Mouse (Mus musculus) kidney, embryonic 16.5 days (tissue): ENCODE data around the gene Wdr86. TPM values are rescaled to one million over a fixed set of nuclear protein-coding genes. Genes with fewer than 3 reads are reported as not detected.

Experiments
- ATAC-seq: fragments of 200-750 bp; cut with Nextera tagmentation; 2 replicates; pipeline ENCODE4 v1.8.0; 2017; ENCODE audit warnings: moderate TSS enrichment; ENCODE audit not compliant: low FRiP score, low TSS enrichment
- H3K27ac ChIP-seq: fragments of 300-500 bp; sonication (generic); 2 replicates; pipeline ENCODE4 v1.5.1; 2014; ENCODE audit warnings: low read length
- H3K27me3 ChIP-seq: fragments of 300-500 bp; sonication (generic); 2 replicates; pipeline ENCODE4 v1.6.1; 2014; ENCODE audit warnings: low read length, control low read depth, mixed read lengths; ENCODE audit not compliant: insufficient read depth
- H3K36me3 ChIP-seq: fragments of 300-500 bp; sonication (generic); 2 replicates; pipeline ENCODE4 v1.6.1; 2014; ENCODE audit warnings: low read length, control low read depth, mixed read lengths; ENCODE audit not compliant: insufficient read depth
- H3K4me1 ChIP-seq: fragments of 300-500 bp; sonication (generic); 2 replicates; pipeline ENCODE4 v1.6.1; 2014; ENCODE audit warnings: low read length, control low read depth, mixed read lengths; ENCODE audit not compliant: insufficient read depth
- H3K4me2 ChIP-seq: fragments of 300-500 bp; sonication (generic); replicated peaks from 2 replicates; pipeline ENCODE4 v1.6.1; 2014; ENCODE audit warnings: low read depth, low read length
- H3K4me3 ChIP-seq: fragments of 300-500 bp; sonication (generic); 2 replicates; pipeline ENCODE4 v1.5.1; 2014; ENCODE audit warnings: mild to moderate bottlenecking, low read length
- H3K9ac ChIP-seq: fragments of 300-500 bp; sonication (generic); replicated peaks from 2 replicates; pipeline ENCODE4 v1.6.1; 2014; ENCODE audit warnings: low read length
- H3K9me3 ChIP-seq: fragments of 300-500 bp; sonication (generic); 2 replicates; pipeline ENCODE4 v1.6.1; 2016; ENCODE audit warnings: low read length, control low read depth
- WGBS: fragments of 180-500 bp; shearing (Covaris S2); extraction: QIAGEN DNeasy Blood & Tissue Kit; methylation state at CpG from one replicate; pipeline ENCODE4 v1.1.7; 2014; 5-methylcytosine and 5-hydroxymethylcytosine counted together
- polyA plus RNA-seq: library from polyadenylated mRNA; unstranded; fragments of >200 nt; fragmentation: Nextera tagmentation; extraction: Ambion mirVana; gene quantifications from 2 replicates; pipeline ENCODE4 v1.2.1, GENCODE M21; 2015

The Wdr86 gene
- polyA plus RNA-seq, 1 experiment from 2014 or later, result 35.4 TPM

DNA sequence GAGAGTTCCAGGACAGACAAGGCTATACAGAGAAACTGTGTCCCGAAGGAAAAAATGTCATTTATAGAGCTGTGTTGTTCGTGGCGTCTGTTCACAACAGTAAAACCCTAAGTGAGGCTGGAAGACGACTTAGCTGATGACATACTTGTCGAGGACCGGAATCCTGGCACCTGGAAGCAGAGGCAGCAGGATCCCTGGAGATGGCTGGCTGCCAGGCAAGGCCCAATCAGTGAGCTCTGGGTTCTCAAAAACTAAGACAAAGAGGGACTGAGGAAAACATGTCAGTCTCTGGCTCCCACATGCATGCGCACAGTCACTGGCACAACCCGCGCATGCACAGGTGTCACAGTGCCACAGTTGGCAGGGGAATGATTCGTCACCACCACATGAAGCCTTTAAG lies 7.1 kb upstream of the Wdr86 start:
- Histone ChIP-seq H3K9ac (no peak overlapping the region), H3K9me3 (no peaks in the 10 kb centered on the region), H3K4me3 (no peak overlapping the region), H3K4me1 (peaks cover 19% of the 10 kb centered on the region), H3K27me3 (no peaks in the 10 kb centered on the region), H3K27ac (no peak overlapping the region), H3K4me2 (no peak overlapping the region), H3K36me3 (no peaks in the 10 kb centered on the region)
- ATAC-seq, result no peak
- 89% methylated on average over 10 of the region's 10 CpGs for WGBS

DNA sequence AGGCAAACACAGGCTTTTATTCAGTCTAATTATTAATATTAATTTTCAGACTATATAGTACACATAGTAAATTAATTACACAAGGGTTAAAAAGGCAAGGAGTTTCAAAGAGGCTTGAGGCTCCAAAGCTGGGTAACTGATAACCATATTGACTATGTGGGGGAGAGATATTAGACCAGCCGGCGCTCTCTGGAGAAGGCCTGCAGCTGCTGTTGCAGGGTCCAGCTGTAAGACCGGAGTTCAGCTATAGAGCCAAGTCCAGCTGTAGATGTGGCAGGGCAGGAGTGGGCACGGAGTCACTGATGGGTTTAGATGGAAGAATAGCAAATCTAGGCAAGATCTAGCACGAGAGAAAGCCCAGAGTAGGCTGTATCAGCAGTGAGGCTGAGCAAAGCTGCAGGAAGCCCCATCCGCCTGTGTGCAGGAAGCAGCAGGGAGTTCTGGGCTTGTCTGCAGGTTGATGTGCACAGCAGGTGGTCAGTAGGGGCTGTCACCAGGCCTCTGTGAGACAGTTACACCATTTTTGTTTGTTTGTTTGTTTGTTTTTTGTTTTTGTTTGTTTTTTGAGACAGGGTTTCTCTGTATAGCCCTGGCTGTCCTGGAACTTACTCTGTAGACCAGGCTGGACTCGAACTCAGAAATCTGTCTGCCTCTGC lies 3.4 kb upstream of the Wdr86 start:
- H3K27ac ChIP-seq, result peak overlapping the region; percentile 85
- no peaks in the 10 kb centered on the region for H3K36me3 ChIP-seq
- 0 out of 2 replicates have a peak, but pooled peaks have one; percentile 1 for ATAC-seq
- no peak overlapping the region for H3K9ac ChIP-seq
- no peaks in the 10 kb centered on the region for H3K9me3 ChIP-seq
- H3K4me1 ChIP-seq, result peaks cover 35% of the 10 kb centered on the region
- no peak overlapping the region for H3K4me2 ChIP-seq
- no peak overlapping the region for H3K4me3 ChIP-seq
- H3K27me3 ChIP-seq, result no peaks in the 10 kb centered on the region
- 52% methylated on average over 7 of the region's 7 CpGs for WGBS

DNA sequence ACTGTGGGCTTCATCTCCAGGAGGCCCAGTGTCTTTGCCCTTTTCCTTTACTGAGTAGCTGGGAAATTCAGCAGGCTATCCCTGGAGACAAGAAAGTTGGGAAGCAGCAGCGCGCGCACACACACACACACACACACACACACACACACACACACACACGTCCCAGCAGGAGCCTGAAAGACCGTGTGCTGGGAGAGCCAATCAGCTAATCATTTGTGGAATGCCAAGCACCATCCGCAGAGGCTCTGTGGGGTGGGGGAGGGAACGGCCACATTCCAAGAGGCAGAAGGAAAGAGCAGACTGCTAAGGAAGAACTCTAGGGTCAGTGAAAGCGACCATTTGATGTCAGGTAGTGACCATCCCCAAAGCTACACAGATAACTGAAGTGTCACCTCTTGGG lies 2.6 kb upstream of the Wdr86 start:
- 0 out of 2 replicates have a peak overlapping the region, but pooled peaks have one; percentile 16 for H3K4me2 ChIP-seq
- H3K27me3 ChIP-seq, result no peaks in the 10 kb centered on the region
- no peaks in the 10 kb centered on the region for H3K36me3 ChIP-seq
- H3K4me3 ChIP-seq, result no peak overlapping the region
- WGBS, result 7% methylated on average over 8 of the region's 8 CpGs
- H3K9me3 ChIP-seq, result no peaks in the 10 kb centered on the region
- H3K4me1 ChIP-seq, result peaks cover 39% of the 10 kb centered on the region
- ATAC-seq, result peak; percentile 77
- H3K27ac ChIP-seq, result peak overlapping the region; percentile 85
- peak overlapping the region; percentile 15; the same call in 1 of the 2 replicates for H3K9ac ChIP-seq

DNA sequence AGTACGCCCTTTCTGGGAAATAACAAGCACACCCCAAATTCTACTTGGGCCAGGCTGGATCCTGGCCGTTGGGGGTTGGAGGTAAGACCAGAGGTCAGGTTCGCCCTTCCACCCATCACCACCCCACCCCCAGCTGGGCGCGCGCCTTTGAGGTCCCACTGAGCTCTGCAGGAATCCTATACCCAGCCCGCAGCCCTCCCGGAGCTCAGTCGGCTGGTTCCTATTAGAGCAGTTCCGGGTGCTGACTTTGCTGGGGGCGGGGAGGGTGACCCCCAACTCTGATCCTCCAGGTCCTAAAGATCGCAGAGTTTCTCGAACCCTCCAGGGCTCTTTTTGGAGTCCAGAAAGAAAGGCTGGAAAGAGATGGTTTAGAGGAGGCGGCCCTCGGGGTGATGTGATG lies 459 bp upstream of the Wdr86 start:
- 1% methylated on average over 15 of the region's 15 CpGs for WGBS
- peak overlapping the region; percentile 88 for H3K4me2 ChIP-seq
- H3K9me3 ChIP-seq, result no peaks in the 10 kb centered on the region
- peak overlapping the region; percentile 76 for H3K27ac ChIP-seq
- H3K27me3 ChIP-seq, result no peaks in the 10 kb centered on the region
- peak; percentile 28; the same call in 1 of the 2 replicates for ATAC-seq
- H3K9ac ChIP-seq, result peak overlapping the region; percentile 90
- H3K4me1 ChIP-seq, result peaks cover 46% of the 10 kb centered on the region
- no peaks in the 10 kb centered on the region for H3K36me3 ChIP-seq
- H3K4me3 ChIP-seq, result peak overlapping the region; percentile 72

DNA sequence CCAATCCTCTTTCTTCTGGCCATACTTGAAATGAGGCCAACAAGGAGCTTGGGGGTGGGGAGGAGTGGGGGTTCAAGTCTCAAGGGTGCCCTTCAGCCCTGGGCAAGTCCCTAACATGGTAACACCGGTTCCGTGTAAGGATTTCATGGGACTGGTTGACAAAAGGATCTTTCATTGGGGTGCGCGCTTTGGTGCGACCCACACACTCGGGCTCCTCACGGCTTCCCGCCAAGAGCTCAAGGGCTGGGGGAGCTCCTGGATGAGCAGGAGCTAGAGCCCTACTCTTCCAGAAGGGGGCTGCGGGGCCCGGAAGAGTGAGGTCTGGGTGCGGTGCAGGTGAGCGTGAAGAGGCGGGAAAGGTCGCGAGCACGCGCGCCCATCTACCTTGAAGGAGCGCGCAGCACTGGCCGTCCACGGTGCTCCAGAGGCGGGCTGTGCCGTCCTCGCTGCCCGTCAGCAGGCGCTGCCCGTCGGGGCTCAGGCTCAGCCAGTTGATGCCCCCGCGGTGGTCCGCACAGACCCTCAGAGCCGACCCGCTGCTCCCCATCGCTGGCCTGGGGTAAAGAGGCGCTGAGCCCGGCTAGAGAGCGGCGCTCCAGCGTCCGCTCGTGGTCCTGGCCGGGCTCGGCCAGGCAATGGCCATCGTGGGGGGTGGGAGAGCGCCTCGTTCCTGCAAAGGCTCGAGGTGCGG lies 585 bp downstream of the Wdr86 start:
- Histone ChIP-seq H3K27ac (peak overlapping the region; percentile 76), H3K9ac (peak overlapping the region; percentile 90), H3K36me3 (no peaks in the 10 kb centered on the region), H3K4me3 (peak overlapping the region; percentile 72), H3K27me3 (no peaks in the 10 kb centered on the region), H3K4me2 (peak overlapping the region; percentile 88), H3K9me3 (no peaks in the 10 kb centered on the region), H3K4me1 (peaks cover 53% of the 10 kb centered on the region)
- peak; percentile 20 for ATAC-seq
- WGBS, result 1% methylated on average over 45 of the region's 49 CpGs

DNA sequence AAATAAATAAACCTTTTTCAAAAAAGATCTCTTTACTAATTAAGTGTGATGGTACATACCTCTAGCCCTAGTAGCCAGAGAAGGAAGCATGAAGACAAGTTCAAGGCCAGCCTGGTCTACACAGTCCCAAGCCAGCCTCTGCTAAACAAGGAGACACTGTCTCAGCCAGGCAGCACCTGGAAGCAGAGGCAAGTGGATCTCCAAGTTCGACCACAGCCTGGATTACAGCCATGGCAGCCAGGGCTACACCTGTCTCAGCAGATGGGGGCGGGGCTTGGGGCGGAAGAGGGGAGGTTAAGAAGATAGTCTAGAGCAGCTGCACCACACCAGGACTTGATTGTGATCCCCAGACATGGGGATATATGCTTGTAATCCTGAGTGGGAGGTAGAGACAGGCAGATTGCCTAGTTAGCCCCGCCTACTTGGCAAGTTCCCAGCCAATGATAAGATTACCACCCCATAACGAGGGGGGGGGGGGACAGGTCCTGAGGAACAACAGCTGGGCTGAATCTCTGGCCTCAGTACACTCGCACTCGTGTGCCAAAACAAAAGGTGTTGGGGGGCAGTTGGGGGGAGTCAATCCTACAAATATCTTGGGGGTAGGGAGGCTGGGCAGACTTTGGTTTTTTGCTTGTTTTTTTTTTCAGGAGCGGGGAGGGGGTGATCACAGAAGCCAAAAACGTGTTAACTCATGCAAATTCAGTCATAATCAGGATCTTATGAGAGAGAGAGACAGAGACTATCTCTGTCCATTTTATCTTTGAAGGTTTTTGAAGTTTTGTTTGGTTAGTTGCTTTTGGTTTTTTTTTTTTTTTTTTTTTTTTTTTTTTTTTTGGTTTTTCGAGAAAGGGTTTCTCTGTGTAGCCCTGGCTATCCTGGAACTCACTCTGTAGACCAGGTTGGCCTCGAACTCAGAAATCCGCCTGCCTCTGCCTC lies 3.4 kb downstream of the Wdr86 start:
- Histone ChIP-seq H3K4me1 (peaks cover 47% of the 10 kb centered on the region), H3K4me3 (no peak overlapping the region), H3K36me3 (no peaks in the 10 kb centered on the region), H3K27ac (no peak overlapping the region), H3K9me3 (no peaks in the 10 kb centered on the region), H3K4me2 (no peak overlapping the region), H3K27me3 (no peaks in the 10 kb centered on the region), H3K9ac (no peak overlapping the region)
- 65% methylated on average over 12 of the region's 12 CpGs for WGBS
- no peak for ATAC-seq

DNA sequence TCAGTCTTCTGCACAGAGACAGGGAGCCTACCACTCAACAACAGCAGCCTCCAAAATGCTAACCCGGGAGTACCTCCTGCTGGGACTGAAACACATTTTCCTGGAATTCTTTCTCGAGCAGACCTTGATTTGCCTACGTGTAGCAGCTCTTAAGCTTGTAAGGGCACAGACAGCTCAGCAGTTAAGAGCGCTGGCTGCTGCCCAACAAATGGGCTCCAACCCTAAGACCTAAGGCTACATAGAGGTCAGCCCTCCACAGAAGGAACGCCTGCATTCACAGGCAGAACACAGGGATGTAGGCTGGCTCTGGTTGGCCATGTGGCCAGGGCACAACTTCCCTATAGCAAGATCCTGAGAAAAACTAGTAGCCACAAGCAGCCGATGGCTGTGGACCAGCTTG lies 4.6 kb downstream of the Wdr86 start:
- Histone ChIP-seq H3K27ac (peak overlapping the region; percentile 88), H3K9ac (no peak overlapping the region), H3K9me3 (no peaks in the 10 kb centered on the region), H3K4me1 (peaks cover 39% of the 10 kb centered on the region), H3K36me3 (peaks cover 7% of the 10 kb centered on the region), H3K27me3 (no peaks in the 10 kb centered on the region), H3K4me2 (no peak overlapping the region), H3K4me3 (no peak overlapping the region)
- no peak for ATAC-seq
- WGBS, result 69% methylated on average over 6 of the region's 6 CpGs

DNA sequence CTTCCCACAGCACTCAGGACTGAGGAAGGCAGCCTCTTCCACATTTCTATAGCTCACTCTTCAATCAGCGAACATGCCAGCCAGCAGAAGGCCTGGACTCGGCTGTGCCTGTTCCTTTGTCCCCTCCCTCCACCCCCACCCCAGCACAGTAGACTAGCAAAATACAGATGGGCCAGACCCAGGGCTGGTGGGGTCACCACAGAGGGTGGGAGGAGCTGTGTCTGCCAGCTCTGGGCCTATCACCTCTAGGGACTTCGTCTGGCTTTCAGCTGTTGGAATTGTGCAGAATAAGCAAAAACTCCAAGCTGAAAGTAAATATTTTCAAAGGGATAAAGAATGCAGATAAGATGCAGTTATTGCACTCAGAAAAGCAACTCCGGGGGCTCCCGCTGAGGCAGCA lies 5.7 kb downstream of the Wdr86 start:
- no peaks in the 10 kb centered on the region for H3K9me3 ChIP-seq
- H3K27me3 ChIP-seq, result no peaks in the 10 kb centered on the region
- peak; percentile 77 for ATAC-seq
- 38% methylated on average over 5 of the region's 5 CpGs for WGBS
- H3K4me3 ChIP-seq, result no peak overlapping the region
- peaks cover 10% of the 10 kb centered on the region for H3K36me3 ChIP-seq
- H3K27ac ChIP-seq, result peak overlapping the region; percentile 88
- 0 out of 2 replicates have a peak overlapping the region, but pooled peaks have one; percentile 8 for H3K4me2 ChIP-seq
- H3K9ac ChIP-seq, result peak overlapping the region; percentile 24
- H3K4me1 ChIP-seq, result peaks cover 37% of the 10 kb centered on the region

DNA sequence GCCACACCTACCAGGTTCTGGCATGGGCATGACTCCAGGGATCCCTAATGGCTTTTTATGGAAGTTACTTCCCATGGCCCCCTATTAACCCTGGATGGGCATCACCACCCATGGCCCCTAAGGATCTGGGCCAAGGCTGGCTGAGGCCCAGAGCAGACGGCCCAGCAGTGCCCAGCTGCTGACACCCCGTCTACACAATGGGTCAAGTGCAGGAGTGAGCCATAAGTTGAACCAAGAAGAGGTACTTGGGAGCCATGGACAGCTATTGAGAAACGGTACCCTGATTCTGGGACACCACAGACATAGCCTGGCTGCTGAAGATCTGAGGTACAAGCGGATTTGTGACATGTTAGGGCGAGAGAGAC lies 6.3 kb downstream of the Wdr86 start:
- Histone ChIP-seq H3K9me3 (no peaks in the 10 kb centered on the region), H3K36me3 (peaks cover 14% of the 10 kb centered on the region), H3K27ac (peak overlapping the region; percentile 88; the same call in 1 of the 2 replicates), H3K27me3 (no peaks in the 10 kb centered on the region), H3K9ac (peak overlapping the region; percentile 24; the same call in 1 of the 2 replicates), H3K4me1 (peaks cover 32% of the 10 kb centered on the region), H3K4me2 (no peak overlapping the region), H3K4me3 (no peak overlapping the region)
- WGBS, result 74% methylated on average over 5 of the region's 5 CpGs
- ATAC-seq, result no peak
